Mouse (Mus musculus): ENCODE measurements around the gene Pnp.
A peak's percentile ranks its signal among the peaks of the same experiment; 100 is the strongest.
"Not testable (repeated sequence)": the region's sequence is repeated elsewhere in the genome, so short reads cannot be mapped to it uniquely, and the experiment has no call there.

The Pnp gene

DNA sequence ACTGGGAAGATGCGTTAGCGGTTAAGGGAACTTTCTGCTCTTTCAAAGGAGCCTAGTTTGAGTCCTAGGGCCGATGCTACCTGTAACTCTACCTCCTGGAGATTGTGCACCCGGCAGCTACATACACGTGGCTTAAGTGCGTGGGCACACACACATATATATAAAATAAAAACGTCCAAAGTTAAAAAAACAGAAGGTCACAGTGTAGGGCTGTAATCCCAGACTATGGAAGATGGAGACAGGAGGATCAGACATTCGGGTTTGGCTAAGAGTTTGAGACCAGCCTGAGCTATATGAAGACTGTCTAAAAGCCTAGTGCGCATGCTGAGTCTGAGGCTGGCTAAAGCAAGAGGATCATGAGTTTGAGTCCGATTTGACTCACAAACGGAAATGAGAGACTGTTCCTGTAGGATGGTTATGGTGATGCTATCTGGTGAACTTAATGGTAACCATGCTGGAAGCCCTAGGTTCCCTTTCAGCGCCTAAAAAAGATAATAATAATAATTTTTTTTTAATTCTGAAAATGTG lies 675 bp downstream of the Pnp start:
- no peak for DNase-seq

DNA sequence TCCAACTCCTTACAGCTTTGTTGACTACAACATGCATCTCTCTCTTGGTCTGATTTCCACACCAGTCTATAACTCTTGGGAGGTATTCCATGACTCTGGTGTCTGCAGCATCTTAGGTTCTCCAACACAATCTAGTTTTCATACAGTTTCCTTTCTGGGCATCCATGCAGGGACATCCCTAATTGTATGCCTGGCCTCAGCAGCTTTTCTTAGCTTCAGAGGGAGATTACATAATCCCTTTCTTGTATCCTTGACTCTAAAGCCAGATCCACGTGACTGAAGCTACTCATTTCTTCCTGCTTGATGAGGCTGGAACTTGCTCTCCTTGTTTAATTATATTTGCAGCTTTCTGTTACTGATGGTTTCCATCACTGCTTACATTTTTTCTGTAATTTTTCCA lies 5.8 kb downstream of the Pnp start:
- DNase-seq: no peak

DNA sequence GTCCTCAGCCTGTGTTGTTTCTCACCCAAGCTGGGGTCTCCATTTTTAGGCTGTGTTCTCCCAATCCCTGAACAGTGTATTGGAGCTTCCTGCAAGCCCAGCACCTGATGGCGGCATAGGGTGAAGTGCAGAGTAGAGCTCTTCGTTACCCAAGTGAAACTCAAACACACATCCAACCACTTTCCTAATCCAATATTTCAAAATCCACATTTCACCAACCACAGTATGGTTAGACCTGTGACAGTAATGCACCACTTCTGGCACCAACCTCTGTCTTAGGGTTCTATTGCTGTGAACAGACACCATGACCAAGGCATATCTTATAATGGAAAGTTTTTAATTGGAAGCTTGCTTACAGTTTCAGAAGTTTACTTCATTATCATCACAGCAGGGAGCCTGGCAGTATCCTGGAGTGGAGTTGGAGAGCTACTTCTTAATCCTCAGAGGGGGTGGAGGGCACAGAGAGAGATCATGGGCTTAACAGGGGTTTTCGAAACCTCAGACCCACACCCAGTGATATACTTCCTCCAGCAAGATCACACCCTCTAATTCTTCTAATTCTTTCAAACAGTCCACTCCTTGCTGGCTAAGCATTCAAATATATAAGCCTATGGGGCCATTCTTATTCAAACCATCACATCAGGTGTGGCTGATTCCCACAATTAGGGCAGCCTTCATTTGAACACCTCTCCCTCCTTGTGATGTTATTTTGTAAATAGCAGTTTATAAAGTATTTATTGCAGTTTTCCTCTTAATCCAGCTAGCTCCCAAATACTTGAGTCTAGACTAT lies 7.4 kb downstream of the Pnp start:
- no peak for DNase-seq

DNA sequence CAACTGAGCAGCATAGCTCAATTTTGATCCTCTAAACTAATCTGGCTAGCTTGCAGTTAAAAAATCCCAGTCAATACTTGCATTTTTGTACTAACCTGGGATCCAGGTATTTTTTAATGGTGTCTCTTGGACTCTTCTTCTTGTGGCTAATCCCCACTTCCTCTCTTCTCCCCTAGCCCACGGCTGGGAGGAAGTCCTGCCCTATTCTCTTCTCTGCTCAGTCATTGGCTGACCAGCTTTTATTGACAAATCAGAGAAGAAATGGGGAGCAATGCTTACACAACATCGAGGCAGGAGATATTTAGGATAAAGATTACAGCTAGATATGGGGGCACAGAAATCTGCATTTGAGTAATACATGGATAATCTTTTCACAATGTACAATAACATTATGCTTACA lies 8.1 kb downstream of the Pnp start:
- DNase-seq: no peak

- peak; percentile 84 for DNase-seq
Measured at GRCm38 (mm10) chr14:50943932-50944667, 13.2 kb downstream of the Pnp start, which contains the start of gene Gm49342. TSS of gene Gm49342 (plus strand) at chr14:50944517.

- DNase-seq: not testable (repeated sequence)
Measured at GRCm38 (mm10) chr14:50944668-50945033, 13.8 kb downstream of the Pnp start.

- DNase-seq: not testable (repeated sequence)
Measured at GRCm38 (mm10) chr14:50945081-50945480, 14.2 kb downstream of the Pnp start.

DNA sequence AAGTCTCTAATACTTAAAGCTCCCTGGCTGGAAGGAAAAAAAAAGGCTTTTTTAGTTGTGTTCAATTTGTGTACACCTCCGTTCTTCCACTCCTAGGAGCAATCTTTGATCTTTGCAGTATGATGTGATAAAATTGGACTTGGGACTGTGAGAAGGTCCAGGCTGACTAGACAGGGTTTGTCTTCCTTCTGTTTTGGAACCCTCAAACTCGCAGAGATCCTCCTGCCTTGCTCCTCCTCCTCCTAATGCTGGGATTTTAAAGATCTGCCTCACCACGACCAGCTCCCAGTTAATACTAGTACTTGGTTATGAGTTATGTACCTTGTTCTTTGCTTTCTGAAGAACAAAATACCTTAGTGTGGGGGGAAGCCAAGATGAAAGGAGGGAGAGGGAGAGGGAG lies 14.6 kb downstream of the Pnp start:
- not testable (repeated sequence) for DNase-seq

GRCm38 (mm10) chr14:50955487-50955886 lies 24.6 kb downstream of the Pnp start:
- no peak for DNase-seq

- peak; percentile 57 for DNase-seq
Measured at GRCm38 (mm10) chr14:50955942-50956508, 25.1 kb downstream of the Pnp start, which contains the start of gene Pnp2. TSS of gene Pnp2 (plus strand) at chr14:50955992.

- DNase-seq: not testable (repeated sequence)
Measured at GRCm38 (mm10) chr14:50956724-50957123, 25.8 kb downstream of the Pnp start.

DNA sequence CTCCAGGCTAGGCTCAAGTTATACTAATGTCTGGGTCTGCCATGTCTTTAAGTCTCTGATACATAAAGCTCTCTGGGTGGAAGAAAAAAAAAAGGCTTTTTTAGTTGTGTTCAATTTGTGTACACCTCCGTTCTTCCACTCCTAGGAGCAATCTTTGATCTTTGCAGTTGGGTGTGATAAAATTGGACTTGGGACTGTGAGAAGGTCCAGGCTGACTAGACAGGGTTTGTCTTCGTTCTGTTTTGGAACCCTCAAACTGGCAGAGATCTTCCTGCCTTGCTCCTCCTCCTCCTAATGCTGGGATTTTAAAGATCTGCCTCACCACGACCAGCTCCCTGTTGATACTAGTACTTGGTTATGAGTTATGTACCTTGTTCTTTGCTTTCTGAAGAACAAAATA lies 26.3 kb downstream of the Pnp start:
- DNase-seq: not testable (repeated sequence)

DNA sequence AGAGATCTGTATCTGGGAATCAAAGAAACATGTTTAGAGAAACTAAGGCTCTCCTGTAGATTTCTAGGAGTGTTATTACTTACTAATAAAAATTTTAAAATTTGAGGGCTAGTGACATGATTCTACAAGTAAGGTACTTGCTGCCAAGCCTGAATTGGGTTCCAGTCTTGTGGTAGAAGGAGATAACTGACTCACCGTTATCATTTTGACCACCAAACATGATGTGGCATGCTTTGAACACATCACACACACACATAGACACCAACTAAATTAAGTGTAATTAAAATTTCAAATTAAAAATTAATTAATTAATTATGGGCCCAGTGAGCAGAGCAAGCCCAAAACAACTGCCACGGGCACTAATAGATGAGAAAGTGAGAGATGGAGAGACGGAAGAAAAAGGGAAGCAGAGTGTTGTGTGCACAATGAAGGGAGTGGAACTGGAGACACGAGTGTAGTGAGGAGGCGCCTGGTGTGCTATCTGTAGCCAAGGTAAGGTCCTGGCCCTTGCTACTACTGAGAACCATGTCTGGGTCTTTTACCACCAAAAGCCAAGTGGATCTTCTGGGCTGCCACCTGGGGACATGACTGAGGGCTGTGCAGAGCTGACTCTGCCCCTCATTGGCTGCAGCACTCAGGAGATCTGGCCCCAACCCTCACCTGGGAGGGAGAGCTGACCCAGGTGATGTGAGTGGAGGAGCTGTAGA lies 27.6 kb downstream of the Pnp start:
- not testable (repeated sequence) for DNase-seq

DNA sequence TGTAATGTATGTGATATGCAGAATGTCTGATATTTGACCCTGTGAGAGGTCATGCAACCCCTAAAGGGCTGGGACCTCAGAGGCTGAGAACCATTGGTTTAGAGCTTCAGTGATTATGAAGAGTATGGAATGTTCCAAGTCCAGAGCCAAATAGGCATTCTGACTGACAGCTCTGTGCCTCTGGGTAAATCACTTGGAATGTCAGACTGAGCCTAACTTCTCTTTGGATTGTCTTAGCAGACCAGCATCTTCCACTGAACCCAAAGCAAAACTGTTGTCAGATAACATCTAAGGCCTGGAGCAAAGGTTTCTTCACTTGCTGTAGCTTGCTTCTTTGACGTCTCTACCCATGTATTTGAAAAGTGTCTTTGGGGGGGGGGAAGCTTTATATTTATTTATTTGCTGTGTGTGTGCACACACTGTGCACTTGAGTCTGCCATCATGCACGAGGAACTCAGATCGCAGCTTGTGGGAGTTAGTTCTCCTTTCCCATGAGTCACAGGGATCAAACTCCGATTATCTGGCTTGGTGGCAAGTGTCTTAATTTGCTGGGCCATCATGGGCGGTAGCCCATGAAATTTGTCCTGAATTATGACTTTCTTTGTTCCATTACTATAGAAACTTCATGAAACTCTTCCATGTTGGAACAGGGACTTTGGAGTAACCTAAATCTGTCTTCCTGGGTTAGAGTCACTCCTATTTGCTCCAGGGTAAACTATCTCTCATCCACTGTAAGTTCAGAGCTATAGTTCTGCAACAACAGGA lies 37.5 kb downstream of the Pnp start:
- no peak for DNase-seq

GRCm38 (mm10) chr14:50969041-50969440 lies 38.2 kb downstream of the Pnp start:
- DNase-seq: no peak

DNA sequence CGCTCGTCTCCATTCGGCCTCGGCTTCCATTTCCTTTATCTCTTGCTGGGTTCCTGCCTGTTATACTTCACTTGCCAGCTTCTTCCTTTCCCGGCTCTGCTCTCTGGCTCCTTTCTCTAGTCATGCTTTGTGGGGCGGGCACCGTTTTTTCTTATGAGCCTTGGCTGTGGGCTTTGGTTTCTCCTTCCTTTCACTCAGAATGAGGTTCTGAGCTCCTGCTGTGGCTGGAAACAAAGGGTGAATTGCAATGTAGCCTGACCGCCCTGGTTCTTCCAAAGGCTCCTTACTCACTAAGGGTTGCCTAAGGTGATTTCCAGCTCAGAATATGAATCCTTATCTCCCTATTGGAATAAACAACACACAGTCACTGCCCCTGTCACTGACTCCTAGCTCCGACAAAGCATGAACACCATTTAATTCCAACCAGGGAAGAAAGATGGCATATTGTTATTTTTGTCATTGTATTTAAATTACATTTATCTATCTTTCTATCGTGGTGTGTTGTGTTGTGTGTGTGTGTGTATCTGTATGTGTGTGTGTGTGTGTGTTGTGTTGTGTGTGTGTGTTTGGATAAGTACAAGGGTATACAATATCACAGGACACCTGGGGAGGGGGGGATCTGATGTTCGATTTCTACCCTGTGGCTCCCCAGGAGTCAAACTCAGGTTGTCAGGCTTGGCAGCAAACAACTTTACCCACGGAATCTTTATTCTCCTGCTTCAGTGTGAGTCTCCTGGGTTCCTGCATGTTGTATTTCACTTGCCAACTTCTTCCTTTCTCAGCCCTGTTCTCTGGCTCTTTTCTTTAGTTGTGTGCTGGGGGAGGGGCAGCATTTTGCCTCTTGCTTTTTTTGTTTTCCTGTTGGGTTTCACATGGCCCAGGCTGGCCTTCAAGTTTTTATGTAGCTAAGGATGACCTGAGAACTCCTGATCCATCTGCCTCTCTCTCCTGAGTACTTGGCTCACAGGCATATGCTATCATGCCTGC lies 39.0 kb downstream of the Pnp start:
- peak; percentile 17 for DNase-seq

GRCm38 (mm10) chr14:50970822-50971221 lies 39.9 kb downstream of the Pnp start:
- no peak for DNase-seq

DNA sequence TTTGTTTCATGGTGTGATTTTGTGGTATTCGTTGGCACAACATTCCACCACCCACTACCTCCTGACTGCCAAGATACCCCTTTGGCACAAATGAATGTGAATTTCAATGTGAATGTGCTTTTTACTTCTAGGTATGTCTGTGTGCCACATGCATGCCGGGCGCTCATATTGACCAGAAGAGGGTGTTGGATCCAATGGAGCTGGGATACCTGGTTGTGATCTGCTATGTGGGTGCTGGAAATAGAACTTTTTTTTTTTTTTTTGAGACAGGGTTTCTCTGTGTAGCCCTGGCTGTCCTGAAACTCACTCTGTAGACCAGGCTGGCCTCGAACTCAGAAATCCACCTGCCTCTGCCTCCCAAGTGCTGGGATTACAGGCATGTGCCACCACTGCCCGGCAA lies 42.2 kb downstream of the Pnp start:
- not testable (repeated sequence) for DNase-seq

DNA sequence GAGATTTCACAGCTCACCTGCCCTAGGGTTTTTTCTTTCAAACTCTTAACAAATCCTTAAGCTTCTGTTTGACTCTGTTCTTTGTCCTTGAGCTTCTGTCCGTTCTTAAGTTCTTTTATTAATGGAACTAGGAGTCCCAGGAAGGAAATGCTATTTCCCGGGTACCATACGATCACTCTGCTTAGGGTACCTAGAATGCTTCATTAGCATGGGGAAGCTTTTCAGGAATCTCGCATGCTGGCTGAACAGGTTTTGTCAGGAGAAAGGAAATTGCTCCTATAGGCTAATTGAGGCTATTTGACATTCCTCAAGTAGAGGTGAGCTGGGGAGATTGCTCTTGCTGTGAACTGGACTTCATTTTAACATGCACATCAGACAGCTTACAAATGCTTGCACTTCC lies 42.8 kb downstream of the Pnp start:
- DNase-seq: no peak

GRCm38 (mm10) chr14:50975001-50975400 lies 44.1 kb downstream of the Pnp start:
- no peak for DNase-seq

GRCm38 (mm10) chr14:50976674-50977073 lies 45.8 kb downstream of the Pnp start:
- no peak for DNase-seq
